Mouse (Mus musculus) forebrain, embryonic 12.5 days (tissue): ENCODE results near the gene Hdac1. TPM values are rescaled to one million over a fixed set of nuclear protein-coding genes. Genes with fewer than 3 reads are reported as not detected.

Experiments used
- ATAC-seq: fragments of 200-750 bp; cut with Nextera tagmentation; 2 replicates; pipeline ENCODE4 v1.8.0; 2017; ENCODE audit warnings: moderate TSS enrichment; ENCODE audit not compliant: low FRiP score
- H3K27ac ChIP-seq: fragments of 300-500 bp; sonication (generic); 2 replicates; pipeline ENCODE4 v1.5.1; 2016; ENCODE audit warnings: mild to moderate bottlenecking
- H3K27me3 ChIP-seq: fragments of 300-500 bp; sonication (generic); 2 replicates; pipeline ENCODE4 v1.6.1; 2016; ENCODE audit warnings: mild to moderate bottlenecking
- H3K36me3 ChIP-seq: fragments of 300-500 bp; sonication (generic); replicated peaks from 2 replicates; pipeline ENCODE4 v1.6.1; 2016; ENCODE audit warnings: mild to moderate bottlenecking
- H3K4me1 ChIP-seq: fragments of 300-500 bp; sonication (generic); 2 replicates; pipeline ENCODE4 v1.6.1; 2016
- H3K4me2 ChIP-seq: fragments of 300-500 bp; sonication (generic); 2 replicates; pipeline ENCODE4 v1.6.1; 2016; ENCODE audit warnings: mild to moderate bottlenecking, moderate library complexity
- H3K4me3 ChIP-seq: fragments of 300-500 bp; sonication (generic); replicated peaks from 2 replicates; pipeline ENCODE4 v1.5.1; 2016; ENCODE audit warnings: mild to moderate bottlenecking
- H3K9ac ChIP-seq: fragments of 300-500 bp; sonication (generic); 2 replicates; pipeline ENCODE4 v1.6.1; 2016; ENCODE audit warnings: mild to moderate bottlenecking
- H3K9me3 ChIP-seq: fragments of 300-500 bp; sonication (generic); 2 replicates; pipeline ENCODE4 v1.6.1; 2016
- WGBS: fragments of 180-500 bp; shearing (Covaris S2); methylation state at CpG from one replicate; pipeline ENCODE4 v1.1.7; 2016; 5-methylcytosine and 5-hydroxymethylcytosine counted together
- polyA plus RNA-seq: library from polyadenylated mRNA; unstranded; fragments of >200 nt; fragmentation: Nextera tagmentation; extraction: Ambion mirVana; gene quantifications from 2 replicates; pipeline ENCODE4 v1.2.1, GENCODE M21; 2016

Hdac1 gene
- polyA plus RNA-seq, result 207 and 221 TPM in 2 replicates

- Histone ChIP-seq H3K4me3 (peak within 1 kb of the TSS; percentile 77), H3K9ac (peak within 1 kb of the TSS; percentile 83), H3K4me1 (peaks cover 22% of the 10 kb centered on the region), H3K4me2 (peak within 1 kb of the TSS; percentile 85), H3K27ac (peak within 1 kb of the TSS; percentile 88), H3K9me3 (no peaks in the 10 kb centered on the region), H3K36me3 (peaks cover 19% of the 10 kb centered on the region), H3K27me3 (no peaks in the 10 kb centered on the region)
- under 1% methylated on average over 45 of the region's 46 CpGs for WGBS
- ATAC-seq, result peak; percentile 100
Observed at GRCm38 (mm10) chr4:129542592-129543141, at the start of gene Hdac1. Hdac1 (minus strand) TSS chr4:129542713.

GRCm38 (mm10) chr4:129588865-129589264 is 46.4 kb upstream of the Hdac1 start:
- H3K4me1 ChIP-seq, result peaks cover 9% of the 10 kb centered on the region
- H3K27ac ChIP-seq, result no peak overlapping the region
- H3K36me3 ChIP-seq, result peaks cover 41% of the 10 kb centered on the region
- 87% methylated on average over 4 of the region's 4 CpGs for WGBS
- H3K27me3 ChIP-seq, result no peaks in the 10 kb centered on the region
- no peak overlapping the region for H3K4me2 ChIP-seq
- H3K9ac ChIP-seq, result no peak overlapping the region
- no peak for ATAC-seq
- no peaks in the 10 kb centered on the region for H3K9me3 ChIP-seq
- no peak overlapping the region for H3K4me3 ChIP-seq

- H3K27me3 ChIP-seq, result no peaks in the 10 kb centered on the region
- no peak overlapping the region for H3K4me2 ChIP-seq
- no peak overlapping the region for H3K4me3 ChIP-seq
- peaks cover 9% of the 10 kb centered on the region for H3K4me1 ChIP-seq
- H3K9me3 ChIP-seq, result no peaks in the 10 kb centered on the region
- 26% methylated on average over 1 of the region's 1 CpGs for WGBS
- no peak for ATAC-seq
- peaks cover 21% of the 10 kb centered on the region for H3K36me3 ChIP-seq
- H3K27ac ChIP-seq, result no peak overlapping the region
- H3K9ac ChIP-seq, result no peak overlapping the region
Observed at GRCm38 (mm10) chr4:129586943-129587342, 44.4 kb upstream of the Hdac1 start.

- Histone ChIP-seq H3K4me2 (no peak overlapping the region), H3K4me3 (no peak overlapping the region), H3K9me3 (no peaks in the 10 kb centered on the region), H3K4me1 (peaks cover 9% of the 10 kb centered on the region), H3K27ac (no peak overlapping the region), H3K27me3 (no peaks in the 10 kb centered on the region), H3K9ac (no peak overlapping the region), H3K36me3 (peaks cover 10% of the 10 kb centered on the region)
- WGBS, result 84% methylated on average over 9 of the region's 9 CpGs
- no peak for ATAC-seq
Observed at GRCm38 (mm10) chr4:129585773-129586172, 43.3 kb upstream of the Hdac1 start.

- WGBS, result 3% methylated on average over 36 of the region's 36 CpGs
- H3K27me3 ChIP-seq, result no peaks in the 10 kb centered on the region
- peaks cover 2% of the 10 kb centered on the region; the same call in 1 of the 2 replicates for H3K36me3 ChIP-seq
- ATAC-seq, result peak; percentile 58
- H3K27ac ChIP-seq, result no peak overlapping the region
- H3K9ac ChIP-seq, result peak overlapping the region; percentile 59
- H3K9me3 ChIP-seq, result no peaks in the 10 kb centered on the region
- H3K4me2 ChIP-seq, result peak overlapping the region; percentile 68
- peak overlapping the region; percentile 44 for H3K4me3 ChIP-seq
- H3K4me1 ChIP-seq, result peaks cover 9% of the 10 kb centered on the region
Observed at GRCm38 (mm10) chr4:129584884-129585608, 42.5 kb upstream of the Hdac1 start.

GRCm38 (mm10) chr4:129584370-129584769 is 41.9 kb upstream of the Hdac1 start:
- peaks cover 9% of the 10 kb centered on the region for H3K4me1 ChIP-seq
- H3K4me3 ChIP-seq, result peak overlapping the region; percentile 44; the same call in 1 of the 2 replicates
- no peaks in the 10 kb centered on the region for H3K9me3 ChIP-seq
- no peak overlapping the region for H3K9ac ChIP-seq
- peak overlapping the region; percentile 68 for H3K4me2 ChIP-seq
- H3K27ac ChIP-seq, result no peak overlapping the region
- 60% methylated on average over 1 of the region's 1 CpGs for WGBS
- no peaks in the 10 kb centered on the region for H3K27me3 ChIP-seq
- ATAC-seq, result no peak
- no peaks in the 10 kb centered on the region for H3K36me3 ChIP-seq

- peaks cover 11% of the 10 kb centered on the region for H3K4me1 ChIP-seq
- no peak overlapping the region for H3K4me2 ChIP-seq
Observed at GRCm38 (mm10) chr4:129582251-129582650, 39.7 kb upstream of the Hdac1 start.

GRCm38 (mm10) chr4:129580347-129580746 is 37.8 kb upstream of the Hdac1 start:
- Histone ChIP-seq H3K9me3 (no peaks in the 10 kb centered on the region), H3K4me3 (no peak overlapping the region), H3K4me1 (peaks cover 16% of the 10 kb centered on the region), H3K4me2 (no peak overlapping the region), H3K27me3 (no peaks in the 10 kb centered on the region), H3K9ac (no peak overlapping the region), H3K27ac (no peak overlapping the region), H3K36me3 (no peaks in the 10 kb centered on the region)
- ATAC-seq, result no peak
- WGBS, result 85% methylated on average over 7 of the region's 7 CpGs

More at GRCm38 (mm10) chr4:129582251-129582650, 39.7 kb upstream of the Hdac1 start:
- Histone ChIP-seq H3K9me3 (no peaks in the 10 kb centered on the region), H3K36me3 (no peaks in the 10 kb centered on the region), H3K9ac (no peak overlapping the region), H3K4me3 (no peak overlapping the region), H3K27me3 (no peaks in the 10 kb centered on the region), H3K27ac (no peak overlapping the region)
- WGBS, result 87% methylated on average over 1 of the region's 1 CpGs
- ATAC-seq, result no peak

GRCm38 (mm10) chr4:129578466-129578865 is 36.0 kb upstream of the Hdac1 start, which contains the start of gene Fam167b:
Fam167b (minus strand) TSS chr4:129578549.
- peak within 1 kb of the TSS; percentile 31; the same call in 1 of the 2 replicates for H3K4me2 ChIP-seq
- H3K27ac ChIP-seq, result no peak within 1 kb of the TSS
- WGBS, result 91% methylated on average over 5 of the region's 5 CpGs

GRCm38 (mm10) chr4:129577688-129578087 is 35.2 kb upstream of the Hdac1 start:
- Histone ChIP-seq H3K9ac (no peak overlapping the region), H3K27ac (no peak overlapping the region), H3K27me3 (no peaks in the 10 kb centered on the region), H3K4me2 (no peak overlapping the region), H3K4me3 (no peak overlapping the region), H3K9me3 (no peaks in the 10 kb centered on the region), H3K4me1 (peaks cover 7% of the 10 kb centered on the region; the same call in 1 of the 2 replicates), H3K36me3 (no peaks in the 10 kb centered on the region)
- WGBS, result 89% methylated on average over 7 of the region's 7 CpGs
- no peak for ATAC-seq

More at GRCm38 (mm10) chr4:129578466-129578865, 36.0 kb upstream of the Hdac1 start, which contains the start of gene Fam167b:
- H3K4me3 ChIP-seq, result no peak within 1 kb of the TSS
- ATAC-seq, result no peak
- no peaks in the 10 kb centered on the region for H3K9me3 ChIP-seq
- H3K36me3 ChIP-seq, result no peaks in the 10 kb centered on the region
- peaks cover 7% of the 10 kb centered on the region; the same call in 1 of the 2 replicates for H3K4me1 ChIP-seq
- no peak within 1 kb of the TSS for H3K9ac ChIP-seq
- H3K27me3 ChIP-seq, result no peaks in the 10 kb centered on the region

- peak; percentile 46; the same call in 1 of the 2 replicates for ATAC-seq
Observed at GRCm38 (mm10) chr4:129576863-129577491, 34.5 kb upstream of the Hdac1 start.

More at GRCm38 (mm10) chr4:129576863-129577491, 34.5 kb upstream of the Hdac1 start:
- Histone ChIP-seq H3K27ac (no peak overlapping the region), H3K27me3 (no peaks in the 10 kb centered on the region), H3K4me2 (peak overlapping the region; percentile 31; the same call in 1 of the 2 replicates), H3K9me3 (no peaks in the 10 kb centered on the region), H3K4me3 (no peak overlapping the region), H3K4me1 (peaks cover 7% of the 10 kb centered on the region; the same call in 1 of the 2 replicates), H3K9ac (0 out of 2 replicates have a peak overlapping the region, but pooled peaks have one; percentile 12), H3K36me3 (no peaks in the 10 kb centered on the region)
- WGBS, result 30% methylated on average over 21 of the region's 21 CpGs
